Mouse (Mus musculus): ENCODE data around the gene N4bp2.
"Not testable (repeated sequence)": the region's sequence is repeated elsewhere in the genome, so short reads cannot be mapped to it uniquely, and the experiment has no call there.

The N4bp2 gene

GRCm38 (mm10) chr5:65763088-65763915 lies at the start of gene N4bp2:
Gene N4bp2 (plus strand): TSS chr5:65763521.
- in situ Hi-C loops (cut with MboI, MseI): no loop called here

- in situ Hi-C loops (cut with MboI, MseI): no loop called here
Observed at GRCm38 (mm10) chr5:65715084-65715483, 48.2 kb upstream of the N4bp2 start.

GRCm38 (mm10) chr5:65717063-65717902 lies 46.0 kb upstream of the N4bp2 start:
- in situ Hi-C loops (cut with MboI, MseI): no loop called here

- in situ Hi-C loops (cut with MboI, MseI): not testable (repeated sequence)
Observed at GRCm38 (mm10) chr5:65717903-65718211, 45.5 kb upstream of the N4bp2 start.

GRCm38 (mm10) chr5:65718368-65718767 lies 45.0 kb upstream of the N4bp2 start:
- in situ Hi-C loops (cut with MboI, MseI): no loop called here

- in situ Hi-C loops (cut with MboI, MseI): no loop called here
Observed at GRCm38 (mm10) chr5:65724311-65725054, 38.8 kb upstream of the N4bp2 start.

- in situ Hi-C loops (cut with MboI, MseI): no loop called here
Observed at GRCm38 (mm10) chr5:65731173-65732007, 31.9 kb upstream of the N4bp2 start.

GRCm38 (mm10) chr5:65735601-65736000 lies 27.7 kb upstream of the N4bp2 start:
- in situ Hi-C loops (cut with MboI, MseI): no loop called here

GRCm38 (mm10) chr5:65739366-65739765 lies 24.0 kb upstream of the N4bp2 start:
- in situ Hi-C loops (cut with MboI, MseI): no loop called here

GRCm38 (mm10) chr5:65746908-65747307 lies 16.4 kb upstream of the N4bp2 start:
- in situ Hi-C loops (cut with MboI, MseI): no loop called here

- in situ Hi-C loops (cut with MboI, MseI): no loop called here
Observed at GRCm38 (mm10) chr5:65748386-65748785, 14.9 kb upstream of the N4bp2 start.

- in situ Hi-C loops (cut with MboI, MseI): no loop called here
Observed at GRCm38 (mm10) chr5:65748880-65749279, 14.4 kb upstream of the N4bp2 start.

- in situ Hi-C loops (cut with MboI, MseI): loop anchor here (10.0 kb wide), 1 partner anchor 193 kb away; no protein-coding TSS in a partner anchor
Observed at GRCm38 (mm10) chr5:65752021-65752420, 11.3 kb upstream of the N4bp2 start.

GRCm38 (mm10) chr5:65755859-65756258 lies 7.5 kb upstream of the N4bp2 start:
- in situ Hi-C loops (cut with MboI, MseI): loop anchor here (10.0 kb wide), 1 partner anchor 189 kb away; no protein-coding TSS in a partner anchor

GRCm38 (mm10) chr5:65757110-65757509 lies 6.2 kb upstream of the N4bp2 start:
- in situ Hi-C loops (cut with MboI, MseI): loop anchor here (10.0 kb wide), 1 partner anchor 188 kb away; no protein-coding TSS in a partner anchor

GRCm38 (mm10) chr5:65760041-65760440 lies 3.3 kb upstream of the N4bp2 start:
- in situ Hi-C loops (cut with MboI, MseI): no loop called here

GRCm38 (mm10) chr5:65760599-65760998 lies 2.7 kb upstream of the N4bp2 start:
- in situ Hi-C loops (cut with MboI, MseI): no loop called here

GRCm38 (mm10) chr5:65761020-65761419 lies 2.3 kb upstream of the N4bp2 start:
- in situ Hi-C loops (cut with MboI, MseI): no loop called here

GRCm38 (mm10) chr5:65761921-65762320 lies 1.4 kb upstream of the N4bp2 start:
- in situ Hi-C loops (cut with MboI, MseI): no loop called here

GRCm38 (mm10) chr5:65762686-65763085 lies 635 bp upstream of the N4bp2 start:
- in situ Hi-C loops (cut with MboI, MseI): no loop called here

All from T-helper 2 cell (primary cell).